Mouse (Mus musculus): ENCODE measurements around the gene Yjefn3. TPM values are rescaled to one million over a fixed set of nuclear protein-coding genes. Genes with fewer than 3 reads are reported as not detected.
A peak's percentile ranks its signal among the peaks of the same experiment; 100 is the strongest.

Yjefn3 gene
- polyA plus RNA-seq, 1 experiment: not detected

- WGBS: 68% methylated on average over 7 of the region's 7 CpGs
- Histone ChIP-seq H3K27ac (ENCODE audit: control insufficient read depth, insufficient read depth, low read depth, low read length, poor library complexity) (peak overlapping the region; percentile 46), H3K4me1 (ENCODE audit: control insufficient read depth, insufficient read depth, low read length) (no peaks in the 10 kb centered on the region), H3K4me3 (replicated peaks; ENCODE audit: control insufficient read depth, low read depth, low read length) (no peak overlapping the region)
- no peak for TF ChIP-seq POLR2A (IDR thresholded peaks at IDR 0.05; ENCODE audit: borderline replicate concordance, control insufficient read depth, low read depth, low read length)
- no peak for TF ChIP-seq CTCF (IDR thresholded peaks at IDR 0.05; ENCODE audit: control insufficient read depth, insufficient read depth, low read length)
Measured at GRCm38 (mm10) chr8:69850926-69851506, 51.5 kb downstream of the Yjefn3 start.

- no peaks in the 10 kb centered on the region for H3K4me1 ChIP-seq (ENCODE audit: control insufficient read depth, insufficient read depth, low read length)
- WGBS: 32% methylated on average over 3 of the region's 3 CpGs
- no peak overlapping the region for H3K27ac ChIP-seq (ENCODE audit: control insufficient read depth, insufficient read depth, low read depth, low read length, poor library complexity)
- no peak overlapping the region for H3K4me3 ChIP-seq (replicated peaks; ENCODE audit: control insufficient read depth, low read depth, low read length)
- no peak for TF ChIP-seq POLR2A (IDR thresholded peaks at IDR 0.05; ENCODE audit: borderline replicate concordance, control insufficient read depth, low read depth, low read length)
- peak; percentile 72 for TF ChIP-seq CTCF (IDR thresholded peaks at IDR 0.05; ENCODE audit: control insufficient read depth, insufficient read depth, low read length)
Measured at GRCm38 (mm10) chr8:69849899-69850298, 52.6 kb downstream of the Yjefn3 start.

GRCm38 (mm10) chr8:69848951-69849350, 53.6 kb downstream of the Yjefn3 start:
- Histone ChIP-seq H3K27ac (ENCODE audit: control insufficient read depth, insufficient read depth, low read depth, low read length, poor library complexity) (no peak overlapping the region), H3K4me1 (ENCODE audit: control insufficient read depth, insufficient read depth, low read length) (no peaks in the 10 kb centered on the region), H3K4me3 (replicated peaks; ENCODE audit: control insufficient read depth, low read depth, low read length) (no peak overlapping the region)
- TF ChIP-seq POLR2A (IDR thresholded peaks at IDR 0.05; ENCODE audit: borderline replicate concordance, control insufficient read depth, low read depth, low read length) (no peak), CTCF (IDR thresholded peaks at IDR 0.05; ENCODE audit: control insufficient read depth, insufficient read depth, low read length) (no peak)
- 87% methylated on average over 8 of the region's 8 CpGs for WGBS

DNA sequence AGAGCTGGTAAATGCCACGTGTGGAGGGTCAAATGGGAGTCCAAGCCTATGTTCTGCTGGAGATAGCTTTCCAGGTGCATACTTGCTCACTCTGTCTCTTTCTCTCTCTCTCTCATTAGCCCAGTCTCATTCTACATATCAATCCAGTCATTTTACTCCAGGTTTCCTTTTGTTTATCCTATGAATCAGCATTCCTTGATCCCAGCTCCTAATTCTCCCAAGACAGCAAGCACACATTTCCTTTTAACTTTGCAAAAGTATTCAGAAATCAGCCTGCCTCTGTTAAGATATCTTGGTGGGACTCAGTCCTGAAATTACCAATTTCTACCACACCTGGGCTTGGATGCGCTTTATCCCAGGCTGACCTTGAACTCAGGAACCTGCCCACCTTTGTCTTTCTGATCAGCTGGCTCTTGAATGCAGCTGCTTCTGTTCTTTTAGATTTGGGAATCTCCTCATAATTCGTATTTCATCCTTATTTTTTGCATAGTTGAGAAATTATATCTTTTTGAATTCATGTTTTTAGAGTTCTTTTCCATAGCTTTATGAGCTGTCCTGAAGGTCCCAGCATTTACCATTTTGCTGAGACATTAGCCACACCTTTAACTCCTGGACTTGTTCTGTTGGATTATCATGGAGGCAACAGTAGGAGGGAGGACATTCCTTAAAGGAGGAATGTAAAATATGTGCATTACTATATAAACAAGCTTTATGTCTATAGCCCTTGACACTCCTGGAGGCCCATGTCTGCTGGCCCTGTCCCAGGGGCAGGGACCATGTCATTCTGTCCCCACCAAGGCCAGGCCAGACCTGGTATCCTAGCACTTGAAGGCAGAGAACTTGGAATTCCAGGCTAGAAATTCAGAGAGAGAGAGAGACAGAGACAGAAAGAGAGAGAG, 55.1 kb downstream of the Yjefn3 start:
- Histone ChIP-seq H3K4me3 (replicated peaks; ENCODE audit: control insufficient read depth, low read depth, low read length) (no peak overlapping the region), H3K27ac (ENCODE audit: control insufficient read depth, insufficient read depth, low read depth, low read length, poor library complexity) (no peak overlapping the region), H3K4me1 (ENCODE audit: control insufficient read depth, insufficient read depth, low read length) (no peaks in the 10 kb centered on the region)
- 64% methylated on average over 3 of the region's 3 CpGs for WGBS
- TF ChIP-seq POLR2A (IDR thresholded peaks at IDR 0.05; ENCODE audit: borderline replicate concordance, control insufficient read depth, low read depth, low read length) (no peak), CTCF (IDR thresholded peaks at IDR 0.05; ENCODE audit: control insufficient read depth, insufficient read depth, low read length) (no peak)

Other genes with a start within 250 kb of the Yjefn3 start
- gene Zfp964, start 248.2 kb downstream of the Yjefn3 start, polyA plus RNA-seq (2011; ENCODE audit: insufficient read depth, insufficient read length, low replicate concordance, missing spikeins): 0.55 and 0.81 TPM in 2 replicates
- gene Zfp869, start 192.0 kb downstream of the Yjefn3 start, polyA plus RNA-seq (2011; ENCODE audit: insufficient read depth, insufficient read length, low replicate concordance, missing spikeins): 4.5 and 5.7 TPM in 2 replicates
- 3.6 and 6.2 TPM in 2 replicates for gene Zfp963, start 152.7 kb downstream of the Yjefn3 start, polyA plus RNA-seq (2011; ENCODE audit: insufficient read depth, insufficient read length, low replicate concordance, missing spikeins)
- gene Gm20422, start 127.8 kb downstream of the Yjefn3 start, polyA plus RNA-seq (2011; ENCODE audit: insufficient read depth, insufficient read length, low replicate concordance, missing spikeins): 2.4 and 3.8 TPM in 2 replicates
- 22.2 and 44.4 TPM in 2 replicates for gene Atp13a1, start 111.5 kb downstream of the Yjefn3 start, polyA plus RNA-seq (2011; ENCODE audit: insufficient read depth, insufficient read length, low replicate concordance, missing spikeins)
- gene Zfp866, start 111.5 kb downstream of the Yjefn3 start, polyA plus RNA-seq (2011; ENCODE audit: insufficient read depth, insufficient read length, low replicate concordance, missing spikeins): 10.6 and 13.5 TPM in 2 replicates
- gene Gmip, start 94.0 kb downstream of the Yjefn3 start, polyA plus RNA-seq (2011; ENCODE audit: insufficient read depth, insufficient read length, low replicate concordance, missing spikeins): 45.7 and 112 TPM in 2 replicates
- 1.3 and 3.8 TPM in 2 replicates for gene Lpar2, start 80.3 kb downstream of the Yjefn3 start, polyA plus RNA-seq (2011; ENCODE audit: insufficient read depth, insufficient read length, low replicate concordance, missing spikeins)
- 5.9 and 9.7 TPM in 2 replicates for gene Pbx4, start 70.2 kb downstream of the Yjefn3 start, polyA plus RNA-seq (2011; ENCODE audit: insufficient read depth, insufficient read length, low replicate concordance, missing spikeins)
- not detected in 2 replicates for gene Cilp2, start 15.0 kb downstream of the Yjefn3 start, polyA plus RNA-seq (2011; ENCODE audit: insufficient read depth, insufficient read length, low replicate concordance, missing spikeins)
- gene Tssk6, start 528 bp downstream of the Yjefn3 start, polyA plus RNA-seq (2011; ENCODE audit: insufficient read depth, insufficient read length, low replicate concordance, missing spikeins): not detected in 2 replicates
- gene Ndufa13, start 154 bp downstream of the Yjefn3 start, polyA plus RNA-seq (2011; ENCODE audit: insufficient read depth, insufficient read length, low replicate concordance, missing spikeins): 41.2 and 61.7 TPM in 2 replicates
- 22.0 and 34.5 TPM in 2 replicates for gene Gatad2a, start 93.7 kb upstream of the Yjefn3 start, polyA plus RNA-seq (2011; ENCODE audit: insufficient read depth, insufficient read length, low replicate concordance, missing spikeins)
- gene Mau2, start 140.0 kb upstream of the Yjefn3 start, polyA plus RNA-seq (2011; ENCODE audit: insufficient read depth, insufficient read length, low replicate concordance, missing spikeins): 29.7 and 51.9 TPM in 2 replicates
- 19.1 and 26.4 TPM in 2 replicates for gene Sugp1, start 140.1 kb upstream of the Yjefn3 start, polyA plus RNA-seq (2011; ENCODE audit: insufficient read depth, insufficient read length, low replicate concordance, missing spikeins)
- gene Tm6sf2, start 170.2 kb upstream of the Yjefn3 start, polyA plus RNA-seq (2011; ENCODE audit: insufficient read depth, insufficient read length, low replicate concordance, missing spikeins): 1.6 and 2.8 TPM in 2 replicates
- gene Hapln4, start 180.7 kb upstream of the Yjefn3 start, polyA plus RNA-seq (2011; ENCODE audit: insufficient read depth, insufficient read length, low replicate concordance, missing spikeins): not detected in 2 replicates
- gene Ncan, start 218.2 kb upstream of the Yjefn3 start, polyA plus RNA-seq (2011; ENCODE audit: insufficient read depth, insufficient read length, low replicate concordance, missing spikeins): 0.13 and 0.50 TPM in 2 replicates
- 16.1 and 29.5 TPM in 2 replicates for gene Nr2c2ap, start 228.6 kb upstream of the Yjefn3 start, polyA plus RNA-seq (2011; ENCODE audit: insufficient read depth, insufficient read length, low replicate concordance, missing spikeins)
- 7.0 and 14.4 TPM in 2 replicates for gene Rfxank, start 236.4 kb upstream of the Yjefn3 start, polyA plus RNA-seq (2011; ENCODE audit: insufficient read depth, insufficient read length, low replicate concordance, missing spikeins)
- 13.9 and 33.6 TPM in 2 replicates for gene Borcs8, start 236.8 kb upstream of the Yjefn3 start, polyA plus RNA-seq (2011; ENCODE audit: insufficient read depth, insufficient read length, low replicate concordance, missing spikeins)
- gene Mef2b, start 237.0 kb upstream of the Yjefn3 start, polyA plus RNA-seq (2011; ENCODE audit: insufficient read depth, insufficient read length, low replicate concordance, missing spikeins): 1.3 and 2.7 TPM in 2 replicates